ENCODE assay signal across 13 mouse cellular contexts in genomic region chr17:73941816-73942215, GRCm38 (mm10). TPM values are rescaled to one million over a fixed set of nuclear protein-coding genes. Genes with fewer than 3 reads are reported as not detected.
DNase-seq lines count a peak whose midpoint lies in the region; ATAC-seq and TF ChIP-seq lines count a peak whose summit lies in the region.
"Had no signal": no experiment of that assay in that cellular context is flagged by ENCODE, and none has a peak within 500 bp of the region (broad histone marks: within the 10 kb centered on the region; RNA-seq: fewer than 3 reads in every experiment).

No protein-coding gene starts in this region.

- no peaks in the 10 kb centered on the region for H3K27me3 ChIP-seq in liver, postnatal 0 days (ENCODE audit: insufficient read depth, low read length)
- H3K27me3 ChIP-seq in liver, embryonic 12.5 days (replicated peaks): no peaks in the 10 kb centered on the region
- no peaks in the 10 kb centered on the region for H3K27me3 ChIP-seq in stomach, embryonic 16.5 days (ENCODE audit: control insufficient read depth, insufficient read depth, low read length)
- H3K27me3 ChIP-seq in hindbrain, postnatal 0 days (ENCODE audit: insufficient read depth, low read length): no peaks in the 10 kb centered on the region
- H3K27me3 ChIP-seq in heart, embryonic 11.5 days (ENCODE audit: control insufficient read depth, insufficient read depth, low read length): no peaks in the 10 kb centered on the region

- TF ChIP-seq CTCF in liver, postnatal 0 days (IDR thresholded peaks at IDR 0.05; ENCODE audit: low read depth): no peak
- TF ChIP-seq CTCF in hindbrain, postnatal 0 days (IDR thresholded peaks at IDR 0.05; ENCODE audit: low read depth): no peak

- peak; percentile 48 for DNase-seq in adrenal gland, postnatal 14 days
- DNase-seq in adrenal gland, postnatal 4 days (ENCODE audit: low spot score in 2 of 2): no peak
- no peak for DNase-seq in liver, postnatal 0 days
- no peak for DNase-seq in hindbrain, postnatal 0 days (ENCODE audit: low spot score)
- DNase-seq: embryo, embryonic 11 days; gastrocnemius, postnatal 10 days; midbrain, embryonic 14.5 days; right cerebral cortex, postnatal 25 days had no signal

- peak overlapping the region; percentile 86 for H3K27ac ChIP-seq in liver, postnatal 0 days (ENCODE audit: low read depth)
- H3K27ac ChIP-seq in liver, embryonic 12.5 days: no peak overlapping the region
- H3K27ac ChIP-seq in stomach, embryonic 16.5 days (ENCODE audit: low read length): no peak overlapping the region
- no peak overlapping the region for H3K27ac ChIP-seq in hindbrain, postnatal 0 days
- H3K27ac ChIP-seq in heart, embryonic 11.5 days (ENCODE audit: low read depth, low read length): no peak overlapping the region
- H3K27ac ChIP-seq: forebrain, embryonic 10.5 days had no signal

- peak; percentile 69 for ATAC-seq in liver, postnatal 0 days
- no peak for ATAC-seq in liver, embryonic 12.5 days
- ATAC-seq in granulocyte monocyte progenitor cell, adult 5-6 weeks (replicated peaks; ENCODE audit: poor library complexity, severe bottlenecking): peak; percentile 31; the same call in 1 of the 2 replicates
- ATAC-seq in stomach, embryonic 16.5 days (ENCODE audit: insufficient read depth, low FRiP score): no peak
- ATAC-seq in hindbrain, postnatal 0 days: no peak
- ATAC-seq in heart, embryonic 11.5 days (replicated peaks; ENCODE audit: insufficient number of reproducible peaks, low FRiP score, low TSS enrichment): no peak

- peaks cover 7% of the 10 kb centered on the region for H3K4me1 ChIP-seq in liver, postnatal 0 days (ENCODE audit: insufficient read depth)
- H3K4me1 ChIP-seq in liver, embryonic 12.5 days: no peaks in the 10 kb centered on the region
- no peaks in the 10 kb centered on the region for H3K4me1 ChIP-seq in stomach, embryonic 16.5 days (ENCODE audit: control insufficient read depth, insufficient read depth, low read length)
- no peaks in the 10 kb centered on the region for H3K4me1 ChIP-seq in hindbrain, postnatal 0 days (ENCODE audit: insufficient read depth, low read length)
- no peaks in the 10 kb centered on the region for H3K4me1 ChIP-seq in heart, embryonic 11.5 days (ENCODE audit: control insufficient read depth, insufficient read depth, low read length)
- H3K4me1 ChIP-seq: forebrain, embryonic 10.5 days had no signal

- H3K4me2 ChIP-seq in liver, postnatal 0 days (ENCODE audit: low read depth, low read length): peak overlapping the region; percentile 31
- no peak overlapping the region for H3K4me2 ChIP-seq in liver, embryonic 12.5 days
- H3K4me2 ChIP-seq in stomach, embryonic 16.5 days (ENCODE audit: low read depth, low read length): peak overlapping the region; percentile 14; the same call in 1 of the 2 replicates
- H3K4me2 ChIP-seq in hindbrain, postnatal 0 days (ENCODE audit: low read depth, low read length): no peak overlapping the region
- H3K4me2 ChIP-seq in heart, embryonic 11.5 days: no peak overlapping the region

- no peak overlapping the region for H3K9ac ChIP-seq in liver, postnatal 0 days (replicated peaks)
- H3K9ac ChIP-seq in liver, embryonic 12.5 days: no peak overlapping the region
- H3K9ac ChIP-seq in stomach, embryonic 16.5 days (ENCODE audit: low read length): no peak overlapping the region
- H3K9ac ChIP-seq in hindbrain, postnatal 0 days (replicated peaks; ENCODE audit: low read length): no peak overlapping the region
- no peak overlapping the region for H3K9ac ChIP-seq in heart, embryonic 11.5 days (ENCODE audit: low read depth, low read length)

- H3K36me3 ChIP-seq in liver, postnatal 0 days (replicated peaks; ENCODE audit: insufficient read depth, low read length): no peaks in the 10 kb centered on the region
- no peaks in the 10 kb centered on the region for H3K36me3 ChIP-seq in liver, embryonic 12.5 days
- H3K36me3 ChIP-seq in stomach, embryonic 16.5 days (ENCODE audit: control insufficient read depth, insufficient read depth, low read length): no peaks in the 10 kb centered on the region
- no peaks in the 10 kb centered on the region for H3K36me3 ChIP-seq in hindbrain, postnatal 0 days (ENCODE audit: insufficient read depth, low read length)
- no peaks in the 10 kb centered on the region for H3K36me3 ChIP-seq in heart, embryonic 11.5 days (ENCODE audit: control insufficient read depth, insufficient read depth, low read length)
- H3K36me3 ChIP-seq: forebrain, embryonic 10.5 days had no signal

- no peaks in the 10 kb centered on the region for H3K9me3 ChIP-seq in liver, postnatal 0 days (ENCODE audit: low read length)
- no peaks in the 10 kb centered on the region for H3K9me3 ChIP-seq in liver, embryonic 12.5 days (replicated peaks)
- no peaks in the 10 kb centered on the region for H3K9me3 ChIP-seq in stomach, embryonic 16.5 days (replicated peaks; ENCODE audit: control insufficient read depth, low read length)
- no peaks in the 10 kb centered on the region for H3K9me3 ChIP-seq in hindbrain, postnatal 0 days (ENCODE audit: low read length)
- no peaks in the 10 kb centered on the region for H3K9me3 ChIP-seq in heart, embryonic 11.5 days (replicated peaks; ENCODE audit: control insufficient read depth, low read length)
- H3K9me3 ChIP-seq: forebrain, embryonic 10.5 days had no signal

- WGBS in liver, postnatal 0 days (ENCODE audit: insufficient replicate concordance): 41% methylated on average over 3 of the region's 3 CpGs
- 43% methylated on average over 3 of the region's 3 CpGs for WGBS in liver, embryonic 12.5 days (ENCODE audit: insufficient replicate concordance)
- WGBS in stomach, embryonic 16.5 days: 61% methylated on average over 3 of the region's 3 CpGs
- 77% methylated on average over 3 of the region's 3 CpGs for WGBS in hindbrain, postnatal 0 days
- WGBS in heart, embryonic 11.5 days (ENCODE audit: insufficient replicate concordance): 65% methylated on average over 3 of the region's 3 CpGs

- no peak for TF ChIP-seq EP300 in liver, postnatal 0 days (IDR thresholded peaks at IDR 0.05; ENCODE audit: low read depth)

- H3K4me3 ChIP-seq in liver, postnatal 0 days (ENCODE audit: low read depth, low read length): no peak overlapping the region
- no peak overlapping the region for H3K4me3 ChIP-seq in liver, embryonic 12.5 days
- H3K4me3 ChIP-seq in stomach, embryonic 16.5 days (replicated peaks; ENCODE audit: low read length): no peak overlapping the region
- no peak overlapping the region for H3K4me3 ChIP-seq in hindbrain, postnatal 0 days (ENCODE audit: low read length)
- no peak overlapping the region for H3K4me3 ChIP-seq in heart, embryonic 11.5 days (ENCODE audit: low read depth, low read length)
- H3K4me3 ChIP-seq: forebrain, embryonic 10.5 days had no signal

RNA-seq across cellular contexts. Expression of gene Xdh, which starts 8.2 kb away (rescaled TPM):
- total RNA-seq in adrenal gland, postnatal 14 days (2021): 210 and 252 TPM in 2 replicates
- total RNA-seq in adrenal gland, postnatal 4 days (2021): 10 to 100 TPM; 87.1 to 92.1 TPM
- 5.8 and 7.0 TPM in 2 replicates for polyA plus RNA-seq in liver, postnatal 0 days (2015; fragmentation: Nextera tagmentation; extraction: Ambion mirVana)
- 0.35 and 0.56 TPM in 2 replicates for polyA plus RNA-seq in liver, embryonic 12.5 days (2016; fragmentation: Nextera tagmentation; extraction: Ambion mirVana)
- total RNA-seq in granulocyte monocyte progenitor cell, adult 5-6 weeks (2014; fragmentation: Nextera tagmentation): 49.3 and 62.8 TPM in 2 replicates
- total RNA-seq in granulocyte monocyte progenitor cell, adult 5-6 weeks (2017): 26.5 and 35.5 TPM in 2 replicates
- 8.0 and 14.7 TPM in 2 replicates for polyA plus RNA-seq in stomach, embryonic 16.5 days (2015; fragmentation: Nextera tagmentation; extraction: Ambion mirVana)
- 0.18 and 0.37 TPM in 2 replicates for total RNA-seq in hindbrain, postnatal 0 days (2014; rRNA removed)
- polyA plus RNA-seq in hindbrain, postnatal 0 days (2015; fragmentation: Nextera tagmentation; extraction: Ambion mirVana): 0.93 and 1.3 TPM in 2 replicates
- 0.08 and 0.39 TPM in 2 replicates for polyA plus RNA-seq in heart, embryonic 11.5 days (2014; fragmentation: Nextera tagmentation; extraction: Ambion mirVana)

Comparison
In these comparisons a context has a peak if more than half of its experiments do, and no peak if none do; other contexts are left out.
1. ATAC-seq: peak in liver, postnatal 0 days (single experiment) and granulocyte monocyte progenitor cell, adult 5-6 weeks (single experiment); none in liver, embryonic 12.5 days (single experiment), stomach, embryonic 16.5 days (single experiment), hindbrain, postnatal 0 days (single experiment) and heart, embryonic 11.5 days (single experiment).
2. H3K4me2 ChIP-seq: peak in liver, postnatal 0 days (single experiment) and stomach, embryonic 16.5 days (single experiment); none in liver, embryonic 12.5 days (single experiment), hindbrain, postnatal 0 days (single experiment) and heart, embryonic 11.5 days (single experiment).